Mouse (Mus musculus) left cerebral cortex, postnatal 14 days (tissue): ENCODE measurements around the gene Gnai2. TPM values are rescaled to one million over a fixed set of nuclear protein-coding genes. Genes with fewer than 3 reads are reported as not detected.
"Not testable (repeated sequence)": the region's sequence is repeated elsewhere in the genome, so short reads cannot be mapped to it uniquely, and the experiment has no call there.

Experiments
- DNase-seq, 2 experiments: peaks; one replicate each; pipeline ENCODE4 v3.0.0; 2021 to 2022; ENCODE audit warnings: low spot score in 2 of 2, mixed read lengths in 1 of 2
- intact Hi-C: fragments of 180-260 bp; cut with DNase I; formaldehyde crosslinking; loops from one replicate; pipeline ENCODE4 v1.15.1; 2025
- total RNA-seq, 2 experiments: library from RNA; stranded (reverse); gene quantifications; 2 replicates each; pipeline ENCODE4 v1.2.3; 2021

Gene Gnai2
- total RNA-seq, 2 experiments from 2014 or later: 205 to 220 TPM

GRCm38 (mm10) chr9:107579023-107579900 is 55.9 kb downstream of the Gnai2 start:
- intact Hi-C loops: no loop called here
- no peak for DNase-seq

GRCm38 (mm10) chr9:107578587-107578986 is 56.6 kb downstream of the Gnai2 start, which contains the start of gene Naa80:
Gene Naa80 (plus strand): TSS chr9:107578887.
- DNase-seq: no peak

DNA sequence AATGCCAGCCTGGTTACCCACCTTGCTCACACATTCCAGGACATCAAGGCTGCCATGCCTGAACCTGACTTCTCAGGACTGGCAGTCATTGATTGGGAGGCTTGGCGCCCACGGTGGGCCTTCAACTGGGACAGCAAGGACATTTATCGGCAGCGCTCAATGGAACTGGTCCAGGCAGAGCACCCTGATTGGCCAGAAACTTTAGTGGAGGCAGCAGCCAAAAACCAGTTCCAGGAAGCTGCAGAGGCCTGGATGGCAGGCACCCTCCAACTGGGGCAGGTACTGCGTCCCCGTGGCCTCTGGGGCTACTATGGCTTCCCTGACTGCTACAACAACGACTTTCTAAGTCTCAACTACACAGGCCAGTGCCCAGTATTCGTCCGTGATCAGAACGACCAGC is 57.3 kb downstream of the Gnai2 start:
- intact Hi-C loops: no loop called here
- no peak for DNase-seq

More at GRCm38 (mm10) chr9:107578587-107578986, 56.6 kb downstream of the Gnai2 start, which contains the start of gene Naa80:
- intact Hi-C loops: no loop called here

GRCm38 (mm10) chr9:107576357-107577107 is 58.6 kb downstream of the Gnai2 start, which contains the start of gene Hyal1:
Gene Hyal1 (plus strand): TSS chr9:107576927.
- DNase-seq: peak in 1 of 2 experiments; percentile 57
- intact Hi-C loops: no loop called here

GRCm38 (mm10) chr9:107575579-107576356 is 59.4 kb downstream of the Gnai2 start:
- intact Hi-C loops: no loop called here
- DNase-seq: no peak

- intact Hi-C loops, DNase-seq: not testable (repeated sequence)
These were observed 61.4 kb downstream of the Gnai2 start for GRCm38 (mm10) chr9:107573774-107574173.

GRCm38 (mm10) chr9:107572327-107572662 is 62.9 kb downstream of the Gnai2 start:
- intact Hi-C loops: no loop called here
- no peak for DNase-seq

- intact Hi-C loops: no loop called here
- DNase-seq: no peak
These were observed 63.4 kb downstream of the Gnai2 start for GRCm38 (mm10) chr9:107571534-107572326.

- intact Hi-C loops: no loop called here
- no peak for DNase-seq
These were observed 64.3 kb downstream of the Gnai2 start for GRCm38 (mm10) chr9:107570845-107571244.

DNA sequence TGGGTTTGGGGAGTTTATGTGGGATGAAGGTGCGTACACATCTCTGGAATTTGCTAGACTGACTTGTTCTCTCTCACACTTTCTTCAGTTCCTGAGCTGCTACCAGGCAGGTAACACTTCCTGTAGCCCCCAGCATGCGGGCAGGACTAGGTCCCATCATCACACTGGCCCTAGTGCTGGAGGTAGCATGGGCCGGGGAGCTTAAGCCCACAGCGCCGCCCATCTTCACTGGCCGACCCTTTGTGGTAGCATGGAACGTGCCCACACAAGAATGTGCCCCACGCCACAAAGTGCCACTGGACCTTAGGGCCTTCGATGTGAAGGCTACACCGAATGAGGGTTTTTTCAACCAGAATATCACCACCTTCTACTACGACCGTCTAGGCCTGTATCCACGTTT is 65.2 kb downstream of the Gnai2 start:
- intact Hi-C loops: no loop called here

DNA sequence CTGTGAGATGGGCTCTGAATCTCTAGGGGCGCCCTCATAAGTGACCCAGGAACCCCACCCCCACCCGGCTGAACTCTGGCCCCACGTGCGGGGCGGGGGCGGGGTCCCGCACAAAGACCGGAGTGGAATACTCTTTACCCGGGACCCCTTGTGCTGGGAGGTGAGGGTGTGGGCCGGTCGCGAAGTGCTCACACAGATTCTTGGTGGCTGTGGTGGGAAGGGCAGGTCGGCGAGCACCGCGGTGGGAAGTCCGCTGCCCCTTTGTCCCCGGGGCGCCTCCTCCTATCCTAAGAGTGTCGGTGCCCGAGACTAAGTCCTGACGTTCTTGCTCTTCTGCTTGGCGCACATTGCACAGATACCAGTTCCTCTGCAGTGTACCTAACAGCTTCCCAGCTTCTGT is 65.9 kb downstream of the Gnai2 start:
- no peak for DNase-seq
- intact Hi-C loops: no loop called here

More for the DNA sequence above, 65.2 kb downstream of the Gnai2 start:
- DNase-seq: no peak

GRCm38 (mm10) chr9:107568331-107569261 is 66.6 kb downstream of the Gnai2 start:
- intact Hi-C loops: no loop called here
- DNase-seq: peak; percentile 81 to 82

DNA sequence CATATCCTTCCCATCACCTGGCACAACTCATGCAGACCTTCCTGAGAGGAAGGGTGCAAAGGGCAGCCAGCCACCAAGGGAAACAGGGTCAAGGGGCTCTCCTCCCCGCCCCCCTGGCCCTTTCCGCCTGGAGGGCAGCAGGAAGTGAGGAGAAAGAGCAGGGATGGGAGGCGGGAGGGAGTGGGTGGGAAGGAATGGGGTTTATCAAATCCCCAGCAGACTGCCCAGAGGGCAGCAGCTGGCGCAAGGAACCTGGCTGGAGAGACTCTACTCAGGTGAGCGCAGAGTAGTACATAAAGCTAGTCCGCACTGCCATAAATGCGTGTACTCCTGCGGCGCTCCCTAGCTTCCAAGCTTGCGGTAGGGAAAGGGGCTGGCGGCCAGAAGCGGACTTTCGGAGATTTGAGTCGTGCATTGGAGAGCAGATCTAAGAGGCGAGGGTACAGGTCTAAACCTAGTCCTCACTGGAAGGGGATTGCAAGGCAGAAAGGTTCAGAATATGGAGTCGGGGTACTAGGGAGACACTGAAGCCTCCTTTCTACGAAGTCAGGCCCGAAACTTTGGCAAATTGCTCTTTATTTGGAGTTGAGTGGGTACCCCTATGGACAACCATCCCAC is 67.4 kb downstream of the Gnai2 start, which contains the start of gene Hyal2:
Hyal2 (plus strand) TSS at position 244 of the 618 bp plus-strand sequence.
- no peak for DNase-seq
- intact Hi-C loops: no loop called here

- intact Hi-C loops: no loop called here
- no peak for DNase-seq
These were observed 68.3 kb downstream of the Gnai2 start for GRCm38 (mm10) chr9:107566855-107567254.

DNA sequence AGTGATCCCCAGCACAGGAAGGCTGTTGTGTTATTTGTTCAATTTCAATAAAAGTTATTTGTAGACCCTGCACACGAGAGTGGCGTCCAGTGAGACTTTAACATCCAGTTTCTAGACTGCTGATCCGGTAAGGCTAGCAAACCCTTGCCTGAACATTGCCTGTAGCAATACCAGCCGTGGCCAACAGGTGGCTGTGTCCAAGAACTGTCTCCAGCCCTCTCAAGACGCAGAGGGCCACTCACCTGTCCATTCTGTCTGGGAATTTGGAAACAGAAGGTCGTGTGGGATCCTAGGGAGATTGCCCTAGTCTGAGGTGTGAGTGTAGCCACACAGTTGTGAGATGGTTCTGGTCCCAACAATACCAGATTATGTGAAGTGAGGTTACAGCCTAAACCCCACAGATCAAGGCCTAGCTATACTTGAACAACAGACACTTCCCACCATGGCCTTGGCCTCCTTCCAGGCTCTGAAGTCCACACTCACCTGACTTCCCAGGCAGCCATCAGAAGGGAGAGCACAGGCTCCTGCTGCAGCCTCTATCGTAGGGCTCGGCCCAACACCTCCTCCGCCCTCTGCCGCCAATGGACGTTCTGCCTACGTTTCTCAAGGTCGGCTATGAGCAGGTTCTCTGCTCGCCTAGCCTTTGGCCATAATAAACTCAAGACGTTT is 69.0 kb downstream of the Gnai2 start:
- intact Hi-C loops: no loop called here

DNA sequence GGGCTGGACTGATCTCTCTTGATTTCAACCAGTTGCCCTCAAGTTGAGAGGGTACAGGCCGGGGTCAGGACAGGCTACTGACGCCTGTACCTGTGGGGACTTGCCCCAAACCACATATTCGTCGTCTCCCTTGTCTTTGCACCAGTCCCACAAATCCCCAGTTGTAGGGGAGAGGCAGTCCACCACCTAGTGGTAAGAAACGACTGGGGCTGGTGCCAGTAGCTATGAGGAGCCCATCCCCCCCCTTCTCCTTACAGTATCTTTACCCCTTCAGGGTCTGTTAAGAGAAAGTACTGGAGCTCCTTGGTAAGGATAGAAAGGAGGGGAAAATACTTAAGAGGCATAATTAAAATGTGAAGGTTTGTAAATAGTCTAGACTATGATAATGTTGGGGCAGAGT is 69.6 kb downstream of the Gnai2 start:
- DNase-seq, intact Hi-C loops: not testable (repeated sequence)

More for the DNA sequence above, 69.0 kb downstream of the Gnai2 start:
- DNase-seq: peak; percentile 76 to 81
